Mouse (Mus musculus) erythroblast, embryonic 14.5 days (primary cell): ENCODE measurements at regions not wholly inside any gene's neighbourhood (a gene's known extent, or its start where the extent isn't known, plus 50 kb on each side); places are given as distances from the start of the nearest gene placed in this dataset.

Experiments
- GATA1 ChIP-seq: IDR thresholded peaks from 2 replicates; pipeline ENCODE4 v1.6.1; 2012; ENCODE audit warnings: low read length, inconsistent platforms, mixed read lengths
- TAL1 ChIP-seq: IDR thresholded peaks from 3 replicates; pipeline ENCODE4 v1.6.1; 2012; ENCODE audit warnings: low read length, inconsistent platforms, mixed read lengths

DNA sequence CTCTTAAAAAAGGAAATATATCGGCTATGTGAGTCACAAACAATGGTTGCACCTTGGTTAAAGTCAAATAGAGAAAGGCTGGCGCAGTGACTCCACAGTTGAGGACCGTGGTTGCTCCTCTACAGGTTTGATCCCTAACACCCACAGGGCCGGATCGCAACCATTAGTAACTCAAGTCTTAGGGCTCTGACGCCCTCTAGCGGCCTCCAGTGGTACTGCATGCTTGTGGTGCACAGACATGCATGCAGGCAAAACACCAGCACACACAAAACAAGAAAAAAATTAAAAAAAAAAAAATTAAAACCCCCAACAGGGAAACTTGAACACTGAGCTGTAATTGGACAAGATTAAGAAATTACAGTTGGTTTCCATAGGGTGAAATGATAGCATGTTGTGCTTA is 67.1 kb downstream of the Hif1an start:
- TF ChIP-seq GATA1 (no peak), TAL1 (no peak)
